Mouse (Mus musculus): ENCODE results near the gene Ffar2.

Gene Ffar2

GRCm38 (mm10) chr7:30820854-30821445 lies 2.6 kb downstream of the Ffar2 start:
- DNase-seq (ENCODE audit: low spot score): no peak

- DNase-seq (ENCODE audit: low spot score): no peak
These were observed 3.4 kb downstream of the Ffar2 start for GRCm38 (mm10) chr7:30820131-30820530.

GRCm38 (mm10) chr7:30812291-30812807 lies 11.2 kb downstream of the Ffar2 start:
- DNase-seq (ENCODE audit: low spot score): no peak

- DNase-seq (ENCODE audit: low spot score): no peak
These were observed 11.8 kb downstream of the Ffar2 start for GRCm38 (mm10) chr7:30811757-30812290.

GRCm38 (mm10) chr7:30810319-30810718 lies 13.3 kb downstream of the Ffar2 start:
- DNase-seq (ENCODE audit: low spot score): no peak

GRCm38 (mm10) chr7:30805924-30806323 lies 17.7 kb downstream of the Ffar2 start:
- no peak for DNase-seq (ENCODE audit: low spot score)

- no peak for DNase-seq (ENCODE audit: low spot score)
These were observed 19.4 kb downstream of the Ffar2 start for GRCm38 (mm10) chr7:30804026-30804715.

- no peak for DNase-seq (ENCODE audit: low spot score)
These were observed 20.3 kb downstream of the Ffar2 start for GRCm38 (mm10) chr7:30803256-30803655.

- DNase-seq (ENCODE audit: low spot score): no peak
These were observed 22.9 kb downstream of the Ffar2 start for GRCm38 (mm10) chr7:30800653-30801052.

GRCm38 (mm10) chr7:30796790-30797189 lies 26.8 kb downstream of the Ffar2 start:
- no peak for DNase-seq (ENCODE audit: low spot score)

- no peak for DNase-seq (ENCODE audit: low spot score)
These were observed 28.7 kb downstream of the Ffar2 start for GRCm38 (mm10) chr7:30794921-30795320.

- DNase-seq (ENCODE audit: low spot score): no peak
These were observed 31.7 kb downstream of the Ffar2 start for GRCm38 (mm10) chr7:30791921-30792320.

GRCm38 (mm10) chr7:30790141-30790540 lies 33.4 kb downstream of the Ffar2 start:
- DNase-seq (ENCODE audit: low spot score): no peak

GRCm38 (mm10) chr7:30787377-30788022 lies 36.1 kb downstream of the Ffar2 start, which contains the start of gene Krtdap:
Gene Krtdap, plus strand, starts transcription at chr7:30787896.
- DNase-seq (ENCODE audit: low spot score): no peak

GRCm38 (mm10) chr7:30785721-30786546 lies 37.6 kb downstream of the Ffar2 start:
- DNase-seq (ENCODE audit: low spot score): no peak

GRCm38 (mm10) chr7:30785154-30785553 lies 38.4 kb downstream of the Ffar2 start:
- no peak for DNase-seq (ENCODE audit: low spot score)

GRCm38 (mm10) chr7:30782658-30783057 lies 40.9 kb downstream of the Ffar2 start:
- DNase-seq (ENCODE audit: low spot score): no peak

- no peak for DNase-seq (ENCODE audit: low spot score)
These were observed 41.8 kb downstream of the Ffar2 start for GRCm38 (mm10) chr7:30781792-30782191.

GRCm38 (mm10) chr7:30777911-30778310 lies 45.7 kb downstream of the Ffar2 start:
- DNase-seq (ENCODE audit: low spot score): no peak

GRCm38 (mm10) chr7:30777081-30777579 lies 46.4 kb downstream of the Ffar2 start:
- no peak for DNase-seq (ENCODE audit: low spot score)

GRCm38 (mm10) chr7:30776104-30776503 lies 47.5 kb downstream of the Ffar2 start:
- no peak for DNase-seq (ENCODE audit: low spot score)

- no peak for DNase-seq (ENCODE audit: low spot score)
These were observed 54.3 kb downstream of the Ffar2 start for GRCm38 (mm10) chr7:30769236-30769635.

Data from urinary bladder, postnatal 10 days (tissue).